8 mouse cellular contexts compared by ENCODE assay signal in the genomic region with DNA sequence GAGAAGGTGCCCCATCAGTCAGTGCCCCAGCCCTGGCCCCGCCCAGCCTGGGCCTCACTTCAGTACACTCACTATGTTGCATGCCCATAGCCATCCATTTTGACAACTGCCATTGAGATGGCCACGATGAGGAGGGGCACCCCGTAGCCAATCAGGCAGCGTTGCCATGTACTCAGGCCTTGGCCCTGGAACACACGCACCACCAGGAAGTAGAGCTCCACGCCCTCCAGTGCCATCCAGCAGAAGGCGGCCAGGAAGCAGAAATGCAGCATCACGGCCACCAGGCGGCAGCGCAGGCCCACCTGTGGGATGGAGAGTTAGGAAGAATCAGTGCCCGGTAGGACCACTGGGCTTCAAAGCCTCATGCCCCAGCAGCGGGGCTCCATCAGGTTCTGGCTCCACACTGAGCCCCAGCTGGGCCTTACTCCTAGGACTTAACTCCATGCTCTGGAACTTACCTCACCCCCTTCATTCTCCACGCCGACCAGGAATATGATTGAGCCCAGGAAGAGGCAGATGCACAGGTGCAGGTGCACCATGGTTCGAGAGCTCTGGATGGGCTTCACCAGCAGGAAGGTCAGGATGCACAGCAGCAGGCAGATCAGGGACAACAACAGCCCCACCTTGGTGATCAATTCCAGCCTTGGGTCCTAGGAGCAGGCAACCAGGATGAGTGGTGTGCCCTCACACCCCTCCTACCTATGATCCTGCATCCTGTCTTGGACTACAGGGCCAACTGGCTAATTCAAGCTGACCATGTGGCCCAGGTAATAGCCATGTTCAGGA. TPM values are rescaled to one million over a fixed set of nuclear protein-coding genes. Genes with fewer than 3 reads are reported as not detected.
DNase-seq lines count a peak whose midpoint lies in the region; ATAC-seq lines count a peak whose summit lies in the region.

No protein-coding gene starts in this region.

- peak; percentile 89 for DNase-seq in 3T3-L1 (ENCODE audit: low read depth, low spot score)
- DNase-seq in adrenal gland, postnatal 25 days = peak; percentile 90
- peak; percentile 69 for DNase-seq in embryonic facial prominence, embryonic 14.5 days (ENCODE audit: low spot score)
- DNase-seq in heart, embryonic 10.5 days (ENCODE audit: low spot score) = peak; percentile 88
- peak; percentile 75 for DNase-seq in liver
- DNase-seq in splenic B cell, adult 2 months (ENCODE audit: low read depth, low spot score) = peak; percentile 87

- H3K4me3 ChIP-seq in embryonic facial prominence, embryonic 14.5 days (ENCODE audit: low read depth, low read length) = no peak overlapping the region
- H3K4me3 ChIP-seq in heart, embryonic 10.5 days = no peak overlapping the region
- no peak overlapping the region for H3K4me3 ChIP-seq in kidney, embryonic 16.5 days (ENCODE audit: low read length)

- no peaks in the 10 kb centered on the region for H3K4me1 ChIP-seq in embryonic facial prominence, embryonic 14.5 days (ENCODE audit: control insufficient read depth, insufficient read depth, low read length)
- peaks cover 7% of the 10 kb centered on the region; the same call in 1 of the 2 replicates for H3K4me1 ChIP-seq in heart, embryonic 10.5 days
- H3K4me1 ChIP-seq in kidney, embryonic 16.5 days (ENCODE audit: insufficient read depth, low read length) = no peaks in the 10 kb centered on the region

- peak; percentile 76 for ATAC-seq in embryonic facial prominence, embryonic 14.5 days (ENCODE audit: low read depth)
- peak; percentile 69 for ATAC-seq in kidney, embryonic 16.5 days (ENCODE audit: low FRiP score, low TSS enrichment)
- peak; percentile 52 for ATAC-seq in monocyte, adult 5-6 weeks (replicated peaks; ENCODE audit: insufficient number of reproducible peaks, low FRiP score, low TSS enrichment, poor library complexity, severe bottlenecking)

- WGBS in embryonic facial prominence, embryonic 14.5 days = 53% methylated on average over 13 of the region's 15 CpGs
- WGBS in heart, embryonic 10.5 days = 59% methylated on average over 15 of the region's 15 CpGs
- WGBS in kidney, embryonic 16.5 days = 44% methylated on average over 15 of the region's 15 CpGs

- no peak overlapping the region for H3K4me2 ChIP-seq in embryonic facial prominence, embryonic 14.5 days (ENCODE audit: low read depth, low read length)
- no peak overlapping the region for H3K4me2 ChIP-seq in kidney, embryonic 16.5 days (replicated peaks; ENCODE audit: low read depth, low read length)

- H3K9ac ChIP-seq in embryonic facial prominence, embryonic 14.5 days (ENCODE audit: low read depth, low read length) = no peak overlapping the region
- H3K9ac ChIP-seq in kidney, embryonic 16.5 days (replicated peaks; ENCODE audit: low read length) = no peak overlapping the region

- H3K27ac ChIP-seq in embryonic facial prominence, embryonic 14.5 days (replicated peaks; ENCODE audit: low read depth, low read length) = no peak overlapping the region
- H3K27ac ChIP-seq in heart, embryonic 10.5 days = no peak overlapping the region
- no peak overlapping the region for H3K27ac ChIP-seq in kidney, embryonic 16.5 days (ENCODE audit: low read length)

- no peaks in the 10 kb centered on the region for H3K27me3 ChIP-seq in embryonic facial prominence, embryonic 14.5 days (replicated peaks; ENCODE audit: control insufficient read depth, insufficient read depth, low read length)
- no peaks in the 10 kb centered on the region for H3K27me3 ChIP-seq in heart, embryonic 10.5 days (ENCODE audit: insufficient read depth, poor library complexity, severe bottlenecking)
- no peaks in the 10 kb centered on the region for H3K27me3 ChIP-seq in kidney, embryonic 16.5 days (ENCODE audit: insufficient read depth, low read length)
- H3K27me3 ChIP-seq in splenic B cell, adult 2 months (ENCODE audit: control insufficient read depth, insufficient read depth, low read length, poor library complexity, severe bottlenecking) = no peaks in the 10 kb centered on the region

- peaks cover 82% of the 10 kb centered on the region for H3K36me3 ChIP-seq in embryonic facial prominence, embryonic 14.5 days (ENCODE audit: control insufficient read depth, insufficient read depth, low read length)
- peaks cover 76% of the 10 kb centered on the region for H3K36me3 ChIP-seq in heart, embryonic 10.5 days
- H3K36me3 ChIP-seq in kidney, embryonic 16.5 days (ENCODE audit: insufficient read depth, low read length) = peaks cover 73% of the 10 kb centered on the region
- peaks cover 34% of the 10 kb centered on the region for H3K36me3 ChIP-seq in splenic B cell, adult 2 months (ENCODE audit: control insufficient read depth, insufficient read depth, low read length, poor library complexity, severe bottlenecking)

- no peaks in the 10 kb centered on the region for H3K9me3 ChIP-seq in embryonic facial prominence, embryonic 14.5 days (ENCODE audit: control insufficient read depth, low read length)
- H3K9me3 ChIP-seq in heart, embryonic 10.5 days = no peaks in the 10 kb centered on the region
- H3K9me3 ChIP-seq in kidney, embryonic 16.5 days (ENCODE audit: low read length) = no peaks in the 10 kb centered on the region

RNA-seq across cellular contexts. Expression of a gene that starts 9.9 kb away (rescaled TPM):
- 25.7 and 29.5 TPM in 2 replicates for total RNA-seq in adrenal gland, postnatal 25 days (2021)
- 106 and 131 TPM in 2 replicates for polyA plus RNA-seq in embryonic facial prominence, embryonic 14.5 days (2014; fragmentation: Nextera tagmentation; extraction: Ambion mirVana)
- 221 and 253 TPM in 2 replicates for polyA plus RNA-seq in heart, embryonic 10.5 days (2016; fragmentation: Nextera tagmentation; extraction: Ambion mirVana)
- polyA plus RNA-seq in kidney, embryonic 16.5 days (2015; fragmentation: Nextera tagmentation; extraction: Ambion mirVana) = 197 and 211 TPM in 2 replicates
- 51.8 to 77.1 TPM (median 60.3 TPM) in 3 replicates for total RNA-seq in monocyte, adult 5-6 weeks (2017)

RNA-seq across cellular contexts. Expression of a gene that starts 16.2 kb away (rescaled TPM):
- 28.7 and 40.6 TPM in 2 replicates for total RNA-seq in adrenal gland, postnatal 25 days (2021)
- 43.1 and 45.8 TPM in 2 replicates for polyA plus RNA-seq in embryonic facial prominence, embryonic 14.5 days (2014; fragmentation: Nextera tagmentation; extraction: Ambion mirVana)
- polyA plus RNA-seq in heart, embryonic 10.5 days (2016; fragmentation: Nextera tagmentation; extraction: Ambion mirVana) = 11.8 and 17.1 TPM in 2 replicates
- 40.7 and 42.5 TPM in 2 replicates for polyA plus RNA-seq in kidney, embryonic 16.5 days (2015; fragmentation: Nextera tagmentation; extraction: Ambion mirVana)
- total RNA-seq in monocyte, adult 5-6 weeks (2017) = 1,127 to 1,315 TPM (median 1,167 TPM) in 3 replicates

RNA-seq across cellular contexts. Expression of a gene that starts 25.9 kb away (rescaled TPM):
- total RNA-seq in adrenal gland, postnatal 25 days (2021) = 120 and 146 TPM in 2 replicates
- polyA plus RNA-seq in embryonic facial prominence, embryonic 14.5 days (2014; fragmentation: Nextera tagmentation; extraction: Ambion mirVana) = 26.1 and 30.4 TPM in 2 replicates
- polyA plus RNA-seq in heart, embryonic 10.5 days (2016; fragmentation: Nextera tagmentation; extraction: Ambion mirVana) = 21.5 and 23.2 TPM in 2 replicates
- polyA plus RNA-seq in kidney, embryonic 16.5 days (2015; fragmentation: Nextera tagmentation; extraction: Ambion mirVana) = 31.3 and 33.6 TPM in 2 replicates
- total RNA-seq in monocyte, adult 5-6 weeks (2017) = 159 to 217 TPM (median 178 TPM) in 3 replicates

RNA-seq across cellular contexts. Expression of a gene that starts 58.4 kb away (rescaled TPM):
- total RNA-seq in adrenal gland, postnatal 25 days (2021) = 0.86 and 2.5 TPM in 2 replicates
- 1.0 and 1.2 TPM in 2 replicates for polyA plus RNA-seq in embryonic facial prominence, embryonic 14.5 days (2014; fragmentation: Nextera tagmentation; extraction: Ambion mirVana)
- polyA plus RNA-seq in heart, embryonic 10.5 days (2016; fragmentation: Nextera tagmentation; extraction: Ambion mirVana) = 0.36 and 0.46 TPM in 2 replicates
- polyA plus RNA-seq in kidney, embryonic 16.5 days (2015; fragmentation: Nextera tagmentation; extraction: Ambion mirVana) = 3.1 and 4.0 TPM in 2 replicates
- 3.8 to 7.5 TPM (median 5.5 TPM) in 3 replicates for total RNA-seq in monocyte, adult 5-6 weeks (2017)
